Mouse (Mus musculus): ENCODE data around the gene Eif3f. TPM values are rescaled to one million over a fixed set of nuclear protein-coding genes. Genes with fewer than 3 reads are reported as not detected.

Gene Eif3f
- total RNA-seq, 1 experiment: 99.7 TPM

DNA sequence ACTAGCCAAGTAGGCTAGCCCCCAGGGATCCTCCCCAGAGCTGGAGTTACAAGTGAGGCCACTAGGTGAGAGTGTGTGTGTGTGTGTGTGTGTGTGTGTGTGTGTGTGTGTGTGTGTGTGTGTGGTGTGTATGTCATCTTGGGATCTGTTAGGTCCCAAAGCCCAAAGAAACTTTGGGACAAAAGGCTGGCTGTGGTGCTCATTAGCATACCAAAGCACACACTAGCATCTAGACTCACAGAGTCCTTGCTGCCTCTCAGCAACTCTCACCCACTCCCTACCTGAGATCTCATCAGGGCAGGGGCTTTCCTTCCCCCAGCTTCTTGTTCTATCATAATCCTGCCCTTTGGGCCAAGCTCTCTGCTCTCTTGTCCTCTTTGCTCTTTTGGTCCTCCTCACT lies 14.4 kb downstream of the Eif3f start:
- TF ChIP-seq HCFC1 (IDR thresholded peaks at IDR 0.05; ENCODE audit: borderline replicate concordance, insufficient read depth, low read length) (no peak), CHD2 (IDR thresholded peaks at IDR 0.05; ENCODE audit: low read depth, low read length) (no peak), ZNF384 (IDR thresholded peaks at IDR 0.05; ENCODE audit: low read depth, low read length) (no peak), MAFK (IDR thresholded peaks at IDR 0.05; ENCODE audit: insufficient read depth, low read depth, low read length) (no peak), ZC3H11A (IDR thresholded peaks at IDR 0.05; ENCODE audit: borderline replicate concordance, low read depth, low read length) (no peak)
- H3K27ac ChIP-seq (ENCODE audit: insufficient read depth, low read depth, low read length, poor library complexity, severe bottlenecking): no peak overlapping the region
- no peak overlapping the region for H3K4me3 ChIP-seq (ENCODE audit: insufficient read depth in 1 of 2, low read depth in 1 of 2, low read length in 2 of 2, poor library complexity in 1 of 2, severe bottlenecking in 1 of 2)
- in situ Hi-C loops (cut with MboI; ENCODE audit: low sequenced_read_pairs in 2 of 2, unreplicated experiment in 2 of 2): no loop called here
- no peak overlapping the region for H3K9ac ChIP-seq (ENCODE audit: insufficient read depth, low read depth, low read length, poor library complexity, severe bottlenecking)
- no peaks in the 10 kb centered on the region; the same call in none of the 2 replicates for H3K36me3 ChIP-seq (ENCODE audit: control insufficient read depth, insufficient read depth, low read length, poor library complexity, severe bottlenecking)
- no peaks in the 10 kb centered on the region for H3K9me3 ChIP-seq (ENCODE audit: control insufficient read depth, insufficient read depth, low read depth, low read length)
- peaks cover 0 to 3% of the 10 kb centered on the region in 2 experiments; a peak in 1 of 4 replicates for H3K4me1 ChIP-seq (ENCODE audit: control insufficient read depth in 2 of 2, insufficient read depth in 2 of 2, low read length in 2 of 2, poor library complexity in 1 of 2)
- DNase-seq (ENCODE audit: low read depth, low spot score): no peak

DNA sequence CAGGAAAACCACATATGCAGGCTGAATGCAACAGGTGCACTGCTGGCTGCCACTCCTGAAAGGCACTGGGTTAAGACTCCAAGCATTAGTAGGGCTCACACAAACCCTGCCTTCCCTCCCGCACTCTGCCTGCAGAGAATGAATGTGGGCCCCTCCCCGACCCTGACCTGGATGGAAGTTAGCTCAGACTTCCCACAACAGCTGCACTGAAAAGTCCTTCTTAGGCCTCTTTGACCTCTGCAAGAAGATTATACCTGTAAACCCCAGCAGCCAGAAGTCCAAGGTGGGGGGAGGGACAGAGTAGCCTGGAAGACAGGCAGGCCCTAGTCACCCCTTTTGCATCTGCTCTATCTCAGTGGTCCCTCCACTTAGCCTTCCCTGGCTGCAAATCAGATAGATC lies 15.1 kb downstream of the Eif3f start:
- TF ChIP-seq HCFC1 (IDR thresholded peaks at IDR 0.05; ENCODE audit: borderline replicate concordance, insufficient read depth, low read length) (no peak), CHD2 (IDR thresholded peaks at IDR 0.05; ENCODE audit: low read depth, low read length) (no peak), ZC3H11A (IDR thresholded peaks at IDR 0.05; ENCODE audit: borderline replicate concordance, low read depth, low read length) (no peak), MAFK (IDR thresholded peaks at IDR 0.05; ENCODE audit: insufficient read depth, low read depth, low read length) (no peak), ZNF384 (IDR thresholded peaks at IDR 0.05; ENCODE audit: low read depth, low read length) (no peak)
- Histone ChIP-seq H3K9me3 (ENCODE audit: control insufficient read depth, insufficient read depth, low read depth, low read length) (no peaks in the 10 kb centered on the region), H3K27ac (ENCODE audit: insufficient read depth, low read depth, low read length, poor library complexity, severe bottlenecking) (no peak overlapping the region), H3K4me3 (ENCODE audit: insufficient read depth in 1 of 2, low read depth in 1 of 2, low read length in 2 of 2, poor library complexity in 1 of 2, severe bottlenecking in 1 of 2) (no peak overlapping the region), H3K4me1 (ENCODE audit: control insufficient read depth in 2 of 2, insufficient read depth in 2 of 2, low read length in 2 of 2, poor library complexity in 1 of 2) (peaks cover 0 to 3% of the 10 kb centered on the region in 2 experiments; a peak in 1 of 4 replicates), H3K36me3 (ENCODE audit: control insufficient read depth, insufficient read depth, low read length, poor library complexity, severe bottlenecking) (no peaks in the 10 kb centered on the region; the same call in none of the 2 replicates), H3K9ac (ENCODE audit: insufficient read depth, low read depth, low read length, poor library complexity, severe bottlenecking) (no peak overlapping the region)
- in situ Hi-C loops (cut with MboI; ENCODE audit: low sequenced_read_pairs in 2 of 2, unreplicated experiment in 2 of 2): no loop called here
- no peak for DNase-seq (ENCODE audit: low read depth, low spot score)

DNA sequence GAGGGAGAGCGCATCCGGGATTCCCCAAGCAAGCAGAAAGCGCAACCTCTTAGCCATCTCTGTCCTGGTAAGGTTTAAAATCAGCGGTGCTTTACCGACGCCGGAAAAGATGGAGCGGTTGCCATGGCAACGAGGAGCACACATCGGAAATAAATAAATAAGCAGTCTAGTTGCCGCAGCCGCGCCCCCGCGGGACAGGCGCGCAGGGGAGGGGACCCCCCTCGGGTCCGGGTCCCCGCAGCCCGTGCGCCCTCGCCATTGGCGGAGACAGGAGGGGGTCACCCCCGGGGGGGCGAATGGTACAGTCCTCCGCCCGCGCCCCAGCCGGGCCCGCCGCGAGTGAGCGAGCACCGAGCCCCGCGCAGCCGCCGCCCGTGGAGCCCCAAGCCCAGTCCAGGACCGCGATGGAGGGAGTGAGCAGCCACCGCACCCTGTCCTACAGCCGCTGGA lies 16.1 kb downstream of the Eif3f start, which contains the start of gene Tub:
TSS of gene Tub (plus strand) at position 27 of the 450 bp plus-strand sequence.
- no peaks in the 10 kb centered on the region; the same call in 1 of the 2 replicates for H3K36me3 ChIP-seq (ENCODE audit: control insufficient read depth, insufficient read depth, low read length, poor library complexity, severe bottlenecking)
- in situ Hi-C loops (cut with MboI; ENCODE audit: low sequenced_read_pairs in 2 of 2, unreplicated experiment in 2 of 2): no loop called here
- H3K4me3 ChIP-seq (ENCODE audit: insufficient read depth in 1 of 2, low read depth in 1 of 2, low read length in 2 of 2, poor library complexity in 1 of 2, severe bottlenecking in 1 of 2): peak within 1 kb of the TSS; percentile 47 to 69
- peak within 1 kb of the TSS; percentile 38 for H3K9ac ChIP-seq (ENCODE audit: insufficient read depth, low read depth, low read length, poor library complexity, severe bottlenecking)
- H3K9me3 ChIP-seq (ENCODE audit: control insufficient read depth, insufficient read depth, low read depth, low read length): no peaks in the 10 kb centered on the region
- H3K27ac ChIP-seq (ENCODE audit: insufficient read depth, low read depth, low read length, poor library complexity, severe bottlenecking): no peak within 1 kb of the TSS
- peaks cover 0 to 3% of the 10 kb centered on the region in 2 experiments; a peak in 1 of 4 replicates for H3K4me1 ChIP-seq (ENCODE audit: control insufficient read depth in 2 of 2, insufficient read depth in 2 of 2, low read length in 2 of 2, poor library complexity in 1 of 2)
- no peak for TF ChIP-seq HCFC1 (IDR thresholded peaks at IDR 0.05; ENCODE audit: borderline replicate concordance, insufficient read depth, low read length)
- no peak for TF ChIP-seq MAFK (IDR thresholded peaks at IDR 0.05; ENCODE audit: insufficient read depth, low read depth, low read length)
- no peak for TF ChIP-seq ZC3H11A (IDR thresholded peaks at IDR 0.05; ENCODE audit: borderline replicate concordance, low read depth, low read length)
- no peak for TF ChIP-seq CHD2 (IDR thresholded peaks at IDR 0.05; ENCODE audit: low read depth, low read length)
- no peak for TF ChIP-seq ZNF384 (IDR thresholded peaks at IDR 0.05; ENCODE audit: low read depth, low read length)
- DNase-seq (ENCODE audit: low read depth, low spot score): peak; percentile 60

DNA sequence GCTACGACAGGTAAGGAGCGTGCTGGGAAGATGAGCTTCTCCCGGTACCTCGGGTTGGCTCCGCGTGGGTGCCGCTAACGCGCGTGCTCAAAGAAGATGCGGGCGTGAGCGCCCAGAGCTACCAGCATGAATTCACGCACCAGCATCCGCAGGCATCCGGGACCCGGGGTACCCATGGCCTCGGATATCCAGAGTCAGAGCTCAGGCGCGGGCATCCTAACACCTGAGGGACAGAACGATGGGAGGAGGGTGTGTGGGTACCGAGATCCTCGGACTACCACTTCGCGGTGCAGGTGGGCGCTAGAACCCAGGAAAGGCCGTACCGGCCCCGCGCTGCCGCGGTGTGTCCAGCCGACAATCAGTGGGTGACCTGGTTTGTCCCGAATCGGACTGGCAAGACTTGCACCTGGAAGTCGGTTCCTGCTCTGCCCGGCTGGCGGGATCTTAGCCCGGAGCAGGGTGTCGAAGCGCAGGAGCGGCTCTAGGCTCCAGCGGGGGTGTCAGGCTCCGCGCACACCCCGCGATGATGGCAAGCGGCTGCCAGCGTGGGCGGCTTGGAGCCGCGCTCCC lies 16.6 kb downstream of the Eif3f start:
- TF ChIP-seq ZNF384 (IDR thresholded peaks at IDR 0.05; ENCODE audit: low read depth, low read length): no peak
- H3K4me1 ChIP-seq (ENCODE audit: control insufficient read depth in 2 of 2, insufficient read depth in 2 of 2, low read length in 2 of 2, poor library complexity in 1 of 2): peaks cover 0 to 3% of the 10 kb centered on the region in 2 experiments; a peak in 1 of 4 replicates
- peak overlapping the region; percentile 47 to 69 for H3K4me3 ChIP-seq (ENCODE audit: insufficient read depth in 1 of 2, low read depth in 1 of 2, low read length in 2 of 2, poor library complexity in 1 of 2, severe bottlenecking in 1 of 2)
- H3K36me3 ChIP-seq (ENCODE audit: control insufficient read depth, insufficient read depth, low read length, poor library complexity, severe bottlenecking): no peaks in the 10 kb centered on the region; the same call in 1 of the 2 replicates
- DNase-seq (ENCODE audit: low read depth, low spot score): no peak
- H3K9ac ChIP-seq (ENCODE audit: insufficient read depth, low read depth, low read length, poor library complexity, severe bottlenecking): peak overlapping the region; percentile 38
- in situ Hi-C loops (cut with MboI; ENCODE audit: low sequenced_read_pairs in 2 of 2, unreplicated experiment in 2 of 2): no loop called here
- H3K27ac ChIP-seq (ENCODE audit: insufficient read depth, low read depth, low read length, poor library complexity, severe bottlenecking): no peak overlapping the region
- no peaks in the 10 kb centered on the region for H3K9me3 ChIP-seq (ENCODE audit: control insufficient read depth, insufficient read depth, low read depth, low read length)

Measured in ES-E14 (cell line).